Mouse (Mus musculus): Measurements from ENCODE around the gene Slc6a9.

The Slc6a9 gene

DNA sequence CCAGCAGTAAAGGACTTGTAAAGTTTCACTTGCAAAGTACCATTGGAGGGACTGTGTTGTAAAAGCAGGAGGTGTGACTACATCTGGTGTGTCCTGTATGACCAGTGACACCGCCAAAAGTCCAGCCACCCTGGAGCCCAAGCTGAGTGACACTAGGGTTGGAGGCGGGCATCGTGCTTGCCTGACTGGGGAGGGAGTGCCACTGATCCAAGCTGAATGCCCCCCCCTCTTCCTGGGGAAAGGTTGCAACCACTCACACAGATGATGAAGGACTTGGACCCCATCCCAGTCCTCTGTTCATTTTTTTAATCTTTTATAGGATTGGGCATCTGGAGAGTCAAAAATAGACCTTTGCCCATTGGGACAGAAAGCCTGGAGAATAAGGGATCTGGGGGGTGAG, 7.3 kb downstream of the Slc6a9 start:
- no peak for DNase-seq

DNA sequence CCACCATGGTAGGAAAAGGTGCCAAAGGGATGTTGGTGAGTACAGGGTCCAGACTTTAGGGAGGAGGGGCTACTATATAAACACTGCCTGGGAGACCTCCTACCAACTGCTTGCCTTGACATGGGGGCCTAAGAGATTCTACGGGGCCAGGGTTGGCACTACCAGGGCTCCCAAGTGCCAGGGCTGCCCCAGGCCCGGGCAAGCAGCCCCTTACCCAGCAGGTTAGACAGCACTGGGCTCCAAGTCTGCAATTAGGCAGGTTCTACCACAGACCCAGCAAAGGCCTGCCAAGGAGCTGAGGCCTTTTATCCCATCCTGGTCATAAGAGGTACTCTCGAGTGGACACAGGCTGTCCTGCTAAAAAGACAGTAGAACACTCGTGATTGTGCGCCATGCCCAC, 8.8 kb downstream of the Slc6a9 start:
- DNase-seq, result no peak

DNA sequence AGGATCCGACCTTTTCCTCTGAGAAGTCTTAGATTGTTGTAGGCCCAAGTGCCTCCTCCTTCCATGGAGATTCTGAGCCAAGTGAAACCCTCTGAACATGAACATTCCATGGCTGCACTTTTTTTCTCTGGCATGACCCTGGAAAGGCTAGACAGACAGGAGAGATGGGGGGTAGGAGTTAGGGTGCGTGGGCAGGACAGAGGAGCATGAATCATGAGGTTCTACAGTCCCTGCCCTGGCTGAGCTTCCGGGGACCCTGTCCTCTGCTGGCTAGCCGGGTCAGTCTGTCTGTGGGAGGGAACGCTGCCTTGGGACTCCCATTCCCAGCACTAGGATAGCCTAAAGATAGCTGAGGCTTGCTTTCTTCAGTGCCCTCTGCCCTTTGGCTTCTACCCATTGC, 10.2 kb downstream of the Slc6a9 start:
- no peak for DNase-seq

DNA sequence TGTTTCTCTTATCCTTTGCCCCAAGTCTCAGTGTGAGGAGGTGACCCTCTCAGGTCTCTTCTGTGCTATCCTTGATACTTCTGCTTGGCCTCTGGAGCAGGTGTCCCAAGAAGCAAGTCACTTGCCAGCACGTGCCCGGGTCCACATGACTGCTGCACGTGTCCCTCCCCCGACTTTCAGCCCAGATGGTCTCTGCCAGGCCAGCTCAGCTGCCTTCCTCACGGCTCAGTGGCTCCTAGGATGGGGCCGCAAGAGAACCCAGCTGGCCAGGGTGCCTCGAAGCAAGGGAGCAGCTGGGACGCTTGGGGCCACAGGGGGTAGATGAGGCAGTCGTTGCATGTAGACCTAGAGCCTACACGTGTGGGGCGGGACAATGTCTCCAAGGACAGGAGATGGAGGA, 11.0 kb downstream of the Slc6a9 start:
- DNase-seq, result no peak

DNA sequence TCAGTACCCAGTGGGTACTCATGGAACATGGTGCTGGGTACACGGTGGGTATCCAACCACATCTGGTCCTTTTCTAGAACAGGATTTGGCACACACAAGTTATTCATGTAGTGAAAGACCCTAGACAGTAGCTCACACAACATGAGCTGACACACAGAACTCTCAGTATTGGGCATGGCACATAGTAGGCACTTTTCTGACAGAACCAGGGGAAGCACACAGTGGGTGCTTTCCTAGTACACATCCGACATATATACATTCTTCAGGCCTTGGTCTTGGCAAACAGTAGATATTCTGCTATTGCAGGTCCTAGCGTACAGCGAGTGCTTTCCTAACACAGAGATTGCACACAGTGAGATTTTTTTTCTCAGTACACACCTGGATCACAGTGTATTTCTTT, 12.0 kb downstream of the Slc6a9 start:
- DNase-seq, result no peak

DNA sequence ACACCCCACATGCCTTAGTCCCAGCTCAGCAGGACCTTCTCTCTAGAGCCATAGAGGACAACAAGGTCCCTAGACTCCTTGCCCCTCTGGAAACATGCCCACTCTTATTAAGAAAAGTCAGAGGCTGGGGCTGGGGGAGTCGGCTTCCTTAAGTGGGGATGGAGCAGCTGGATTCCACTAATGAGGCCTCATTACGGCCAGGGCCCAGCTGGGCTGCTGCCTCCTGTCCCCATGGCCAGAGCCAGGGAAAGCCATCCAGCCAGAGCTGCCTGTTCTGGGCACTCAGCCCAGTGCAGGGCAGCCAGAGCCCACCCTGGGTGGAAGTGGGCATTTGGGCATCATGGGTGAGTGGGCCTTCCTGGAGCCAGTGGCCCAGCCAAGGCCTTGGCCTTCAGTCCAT, 12.7 kb downstream of the Slc6a9 start:
- peak; percentile 43 for DNase-seq

DNA sequence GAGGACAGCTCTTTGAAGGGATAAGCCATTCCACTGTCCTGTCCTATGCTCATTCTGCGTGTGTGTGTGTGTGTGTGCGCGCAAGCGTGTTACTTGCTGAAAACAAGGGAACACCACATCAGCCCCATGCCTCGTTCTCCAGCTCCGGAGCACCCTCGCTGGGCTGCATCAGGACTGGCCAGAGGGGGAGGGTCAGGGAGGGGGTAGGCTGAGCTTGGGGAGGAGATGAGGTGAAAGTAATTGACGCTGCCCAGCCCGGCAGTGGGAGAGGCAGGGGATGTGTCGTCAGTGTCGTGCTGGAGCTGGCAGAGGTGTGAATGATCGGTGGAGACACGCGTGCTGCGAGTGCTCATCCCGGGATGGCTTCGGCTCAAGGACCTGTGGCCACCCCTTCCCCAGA, 14.8 kb downstream of the Slc6a9 start:
- no peak for DNase-seq

DNA sequence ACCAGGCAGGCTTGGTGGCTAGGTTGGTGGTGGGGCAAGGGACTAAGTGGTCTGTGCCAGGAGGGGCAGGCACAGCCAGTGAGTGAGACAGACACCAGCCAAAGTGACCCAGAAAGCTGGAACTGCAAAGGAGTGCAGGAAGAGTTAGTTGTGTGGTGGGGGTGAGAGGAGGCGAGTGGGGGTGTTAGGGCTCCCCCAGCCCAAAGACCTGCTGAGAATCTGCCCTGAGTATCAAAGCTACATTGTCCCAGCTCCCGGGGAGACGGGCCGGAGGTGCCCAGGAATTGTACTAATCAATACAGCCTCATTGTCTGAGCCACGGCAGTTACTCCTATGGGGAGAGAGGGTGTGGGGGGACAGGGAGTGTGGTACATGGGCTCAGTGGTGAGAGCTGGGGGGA, 15.2 kb downstream of the Slc6a9 start:
- no peak for DNase-seq

DNA sequence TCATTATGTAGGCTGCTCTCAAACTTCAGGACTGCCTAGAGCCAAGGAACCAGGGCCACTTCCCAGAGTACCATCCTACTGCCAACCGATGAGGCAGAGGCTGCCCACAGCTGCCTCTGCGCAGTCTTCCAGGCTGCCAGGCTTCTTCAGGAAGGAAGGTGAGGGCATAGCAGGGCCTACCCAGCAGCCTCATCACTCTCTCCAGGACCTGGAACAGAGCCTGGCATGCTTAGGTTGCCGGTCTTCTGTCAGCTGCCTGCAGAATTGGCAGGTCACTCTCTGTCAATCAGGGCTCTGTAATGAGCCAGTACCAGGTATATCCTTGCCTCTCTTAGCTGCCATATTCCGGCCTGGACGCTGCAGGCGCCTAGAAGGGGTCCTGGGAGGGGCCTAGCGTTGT, 15.9 kb downstream of the Slc6a9 start:
- no peak for DNase-seq

DNA sequence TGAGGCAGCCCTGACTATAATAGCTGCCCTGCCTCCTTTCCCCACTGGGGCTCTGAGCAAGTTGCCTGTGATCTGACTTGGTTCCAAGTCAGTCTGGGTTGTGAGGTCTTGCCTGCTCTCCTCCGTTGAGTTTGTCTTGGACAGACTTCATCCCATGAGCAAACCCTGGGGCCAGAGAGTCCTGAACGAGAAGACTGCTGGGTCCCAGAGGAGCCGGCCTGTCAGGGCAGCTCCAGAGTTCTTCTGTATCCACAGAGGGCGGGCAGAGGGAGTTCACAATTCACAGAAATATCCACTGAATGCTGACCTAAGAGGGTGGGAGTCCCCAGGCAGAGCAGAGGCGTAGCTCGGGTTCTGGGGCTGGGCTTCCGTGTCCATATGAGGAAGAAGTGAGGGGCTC, 16.6 kb downstream of the Slc6a9 start:
- no peak for DNase-seq

DNA sequence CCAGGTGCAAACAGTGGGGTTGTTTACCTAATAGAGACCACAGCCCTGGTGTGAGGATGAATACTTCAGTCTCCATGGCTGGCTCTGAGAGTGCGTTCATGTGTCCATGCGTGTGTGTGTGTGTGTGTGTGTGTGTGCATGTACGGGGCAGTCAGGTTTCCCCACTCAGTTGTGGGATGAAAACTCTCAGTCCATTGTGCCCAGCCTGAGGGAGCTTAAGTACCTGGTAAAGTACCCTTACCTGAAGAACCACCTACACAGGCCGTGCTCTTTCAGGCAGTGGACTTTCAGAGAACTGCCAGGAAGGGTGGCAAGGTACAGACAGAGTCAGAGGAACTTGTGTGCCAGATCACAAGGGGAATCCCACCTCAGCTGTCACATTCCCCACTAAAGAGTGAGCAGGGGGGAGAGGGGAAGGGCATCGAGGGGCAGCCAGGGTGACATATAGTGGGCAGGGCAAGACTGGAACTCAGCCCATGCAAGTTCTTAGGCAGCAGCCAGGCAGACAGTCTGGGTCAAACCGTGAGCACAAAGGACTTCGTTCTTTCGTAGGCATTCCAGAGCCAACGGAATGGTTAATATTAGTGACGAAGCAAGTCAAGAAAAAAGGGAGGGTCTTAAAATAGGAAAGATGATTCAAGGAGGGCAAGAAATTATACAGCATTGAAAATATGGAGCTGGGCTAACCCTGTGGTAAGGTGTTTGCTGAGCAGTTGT, 18.0 kb downstream of the Slc6a9 start:
- no peak for DNase-seq

DNA sequence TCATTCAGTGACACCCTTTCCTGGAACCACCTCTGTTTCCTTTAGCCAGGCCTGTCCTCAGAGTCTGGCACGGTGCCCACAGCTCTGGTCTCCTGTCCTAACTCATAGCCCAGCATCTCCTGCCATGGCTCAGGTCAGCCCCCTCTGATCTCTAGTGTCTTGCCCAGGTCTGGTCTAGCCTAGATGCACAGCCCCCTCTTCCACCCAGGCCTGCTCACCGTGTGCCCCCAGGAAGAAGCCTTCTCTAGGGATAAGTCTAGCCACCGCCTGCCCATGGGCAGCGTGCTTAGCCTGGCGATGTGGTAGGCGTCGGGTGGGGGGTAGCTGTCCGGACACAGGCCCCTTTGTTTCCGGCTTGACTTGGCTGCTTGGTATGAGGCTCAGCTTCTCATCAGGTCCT, 20.8 kb downstream of the Slc6a9 start:
- peak; percentile 54 for DNase-seq

DNA sequence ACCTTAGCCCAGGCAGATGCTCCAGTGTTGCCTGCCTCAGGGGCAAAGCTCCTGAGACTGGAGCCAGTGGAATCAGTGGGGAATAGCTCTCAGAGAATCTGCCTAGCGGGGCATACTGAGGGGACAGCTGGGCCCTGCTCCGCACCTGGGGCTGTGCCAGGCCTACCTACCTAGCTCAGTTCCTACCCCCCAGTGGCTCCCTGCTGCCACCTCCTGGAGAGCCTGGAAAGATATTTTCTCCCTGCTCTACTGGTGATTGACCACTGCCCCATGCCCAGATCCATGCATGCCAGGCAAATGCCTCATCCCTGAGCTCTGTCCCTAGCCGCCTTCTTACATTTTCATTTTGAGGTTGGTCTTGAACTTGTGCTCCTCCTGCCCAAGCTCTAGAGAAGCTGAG, 24.5 kb downstream of the Slc6a9 start:
- peak; percentile 61 for DNase-seq

DNA sequence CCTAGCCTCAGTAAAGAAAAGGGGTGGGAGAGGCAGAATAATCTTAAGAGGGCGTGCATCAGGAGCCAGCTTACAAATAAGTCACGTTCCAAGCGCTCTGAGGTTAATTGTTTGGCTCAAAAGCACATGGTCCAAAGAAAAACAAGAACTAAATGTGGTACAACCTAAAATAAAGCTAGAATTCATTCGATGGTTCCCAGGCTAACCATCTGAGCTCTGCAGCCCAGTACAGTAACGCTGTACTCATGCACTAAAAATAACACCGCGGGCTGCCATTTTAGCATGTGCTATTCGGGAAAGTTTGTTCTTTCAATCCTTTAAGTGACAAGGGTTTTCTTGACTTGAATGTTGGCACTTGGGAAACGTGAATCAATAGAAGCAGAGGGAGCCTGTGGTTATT, 26.3 kb downstream of the Slc6a9 start:
- no peak for DNase-seq

DNA sequence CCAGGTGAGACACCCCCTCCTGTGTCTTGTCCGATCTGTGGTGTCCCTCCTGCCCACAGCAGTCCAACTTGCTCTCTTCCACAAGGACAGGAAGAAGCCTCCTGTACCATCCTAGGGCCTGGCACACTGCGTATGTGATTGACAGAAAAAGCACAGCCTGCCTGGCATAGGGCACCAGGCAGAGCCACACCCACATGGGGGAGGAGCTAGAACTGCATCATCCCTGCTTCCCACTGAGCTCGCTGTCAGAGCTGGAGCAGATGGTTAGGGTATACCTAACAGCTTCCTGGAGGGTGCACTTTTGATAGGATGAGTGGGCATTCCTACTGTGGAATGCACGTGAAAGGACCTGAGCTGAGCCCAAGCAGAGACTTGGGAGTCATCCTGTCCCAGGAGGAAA, 28.5 kb downstream of the Slc6a9 start:
- peak; percentile 72 for DNase-seq

DNA sequence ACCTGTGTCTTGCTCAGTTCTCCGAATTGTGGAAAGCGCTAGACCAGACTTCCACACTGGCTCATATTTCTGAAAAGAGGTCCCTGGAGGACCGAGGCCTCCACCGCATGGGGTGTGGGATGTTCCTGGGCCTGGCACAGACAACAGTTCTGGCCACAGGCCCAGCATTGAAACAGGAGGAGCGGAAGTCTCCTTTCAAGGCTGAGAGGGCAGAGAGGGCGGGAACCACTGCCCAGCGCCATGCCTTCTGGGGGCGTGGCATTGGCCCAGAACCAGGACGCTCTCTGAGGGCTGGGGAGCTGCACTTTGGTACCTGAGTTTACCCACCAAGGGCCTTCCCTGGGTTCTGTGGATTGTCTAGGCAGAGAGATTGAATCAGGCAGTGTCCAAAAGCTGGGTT, 31.8 kb downstream of the Slc6a9 start:
- DNase-seq, result no peak

DNA sequence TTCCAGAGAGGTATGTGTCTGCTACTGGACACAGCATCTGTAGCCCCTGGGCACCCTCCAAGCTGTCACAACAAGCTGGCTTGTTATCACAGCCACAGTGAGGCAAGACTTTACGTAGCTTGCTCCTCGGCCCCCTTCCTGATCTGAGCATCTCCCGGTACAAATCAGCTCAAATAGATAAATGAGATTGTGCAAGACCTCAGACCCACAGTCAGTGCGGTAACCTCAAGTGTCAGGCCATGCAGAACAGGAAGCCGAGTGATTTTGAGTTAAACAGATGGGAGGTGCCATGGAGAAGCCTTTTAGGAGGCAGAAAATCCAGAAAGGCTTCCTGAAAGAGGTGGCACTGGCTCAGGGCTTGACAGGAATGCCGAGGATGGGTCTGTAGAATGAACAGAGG, 32.7 kb downstream of the Slc6a9 start:
- DNase-seq, result no peak

DNA sequence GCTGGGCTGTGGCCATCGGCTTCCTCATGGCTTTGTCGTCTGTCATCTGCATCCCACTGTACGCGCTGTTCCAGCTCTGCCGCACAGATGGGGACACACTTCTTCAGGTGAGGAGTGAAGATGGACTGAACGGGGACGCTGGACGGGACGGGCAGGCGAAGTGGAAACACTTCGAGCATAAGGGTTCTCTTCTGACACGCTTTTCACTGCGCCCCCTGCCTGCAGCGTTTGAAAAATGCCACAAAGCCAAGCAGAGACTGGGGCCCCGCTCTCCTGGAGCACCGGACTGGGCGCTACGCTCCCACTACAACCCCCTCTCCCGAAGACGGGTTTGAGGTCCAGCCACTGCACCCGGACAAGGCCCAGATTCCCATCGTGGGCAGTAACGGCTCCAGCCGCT, 33.5 kb downstream of the Slc6a9 start:
- no peak for DNase-seq

DNA sequence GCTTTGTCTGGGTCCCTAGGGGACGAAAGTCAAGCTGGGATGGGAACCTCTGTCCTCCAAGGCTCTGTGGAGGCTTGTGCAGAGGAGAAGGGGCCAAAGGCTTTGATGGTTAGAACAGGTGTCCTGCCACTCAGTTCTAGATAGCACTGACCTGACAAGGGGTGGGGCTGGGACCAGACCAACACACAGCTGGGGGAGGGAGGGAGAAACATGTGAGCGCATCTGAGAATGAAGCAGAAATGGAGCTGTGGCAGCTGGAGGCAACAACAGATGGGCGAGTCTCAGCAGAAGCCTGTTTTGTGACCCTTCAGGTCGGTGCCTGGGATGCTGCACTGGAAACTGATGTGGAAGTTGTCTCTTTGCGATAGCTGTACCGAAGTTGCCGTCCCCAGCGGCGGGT, 35.0 kb downstream of the Slc6a9 start:
- DNase-seq, result no peak

DNA sequence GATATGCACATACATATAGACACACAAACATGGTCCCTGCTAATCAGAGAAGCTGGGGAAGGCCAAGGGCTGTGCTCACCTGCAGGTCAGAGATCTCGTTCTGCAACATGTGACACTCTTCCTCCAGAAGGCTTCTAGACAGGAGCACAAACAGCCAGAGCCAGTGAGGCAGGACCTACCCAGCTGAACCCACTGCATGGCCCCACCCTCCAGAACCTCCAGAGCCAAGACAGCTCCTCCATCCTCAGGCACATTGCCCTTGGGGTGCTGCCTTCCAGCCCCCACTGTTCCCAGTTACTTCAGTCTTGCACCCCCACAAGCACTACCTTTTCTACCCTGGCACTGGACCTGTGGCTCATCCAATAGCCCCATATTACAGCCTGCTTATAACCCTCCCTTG, 36.1 kb downstream of the Slc6a9 start:
- no peak for DNase-seq

DNA sequence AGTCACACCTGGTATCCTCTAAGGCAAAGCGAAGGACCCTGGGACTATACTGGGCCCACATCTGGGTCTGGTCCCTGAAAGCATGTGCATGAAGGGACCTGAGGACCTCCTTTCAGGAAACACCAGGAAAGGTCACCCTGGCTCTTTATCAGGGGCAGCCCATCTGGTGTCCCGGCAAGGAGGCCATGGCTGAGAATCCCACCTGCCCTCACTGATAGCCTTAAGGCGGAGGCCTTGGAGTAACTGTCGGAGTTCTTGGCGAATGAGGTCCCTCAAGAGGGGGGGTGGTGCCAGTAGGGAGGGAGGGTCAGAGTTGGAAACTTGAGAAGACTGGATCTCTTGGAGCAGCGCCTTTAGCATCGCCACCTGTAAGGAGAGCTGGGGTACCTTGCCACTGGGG, 37.5 kb downstream of the Slc6a9 start:
- no peak for DNase-seq

DNA sequence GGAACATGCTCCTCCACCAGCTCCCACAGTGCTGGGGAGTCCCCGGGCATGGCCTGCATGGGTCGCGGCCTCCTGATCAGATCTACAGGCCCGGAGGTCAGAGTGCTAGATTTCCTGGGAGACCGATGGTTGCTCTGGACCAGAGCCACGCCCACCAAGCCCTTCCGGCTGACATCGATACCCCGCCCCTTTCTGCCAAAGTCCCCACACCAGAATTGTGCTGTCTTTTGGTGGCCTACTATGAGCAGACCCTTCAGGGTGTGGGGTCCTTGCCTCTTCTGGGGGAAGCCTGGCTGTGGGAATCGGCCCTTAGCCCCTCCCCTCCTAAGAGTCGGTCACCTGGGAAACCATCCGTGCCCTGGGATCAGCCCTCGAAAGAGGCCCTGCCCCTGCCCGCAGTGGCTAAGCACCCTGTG, 38.2 kb downstream of the Slc6a9 start, which contains the start of gene Ccdc24:
Gene Ccdc24, minus strand, starts transcription at position 87 of the 416 bp plus-strand sequence.
- no peak for DNase-seq

DNA sequence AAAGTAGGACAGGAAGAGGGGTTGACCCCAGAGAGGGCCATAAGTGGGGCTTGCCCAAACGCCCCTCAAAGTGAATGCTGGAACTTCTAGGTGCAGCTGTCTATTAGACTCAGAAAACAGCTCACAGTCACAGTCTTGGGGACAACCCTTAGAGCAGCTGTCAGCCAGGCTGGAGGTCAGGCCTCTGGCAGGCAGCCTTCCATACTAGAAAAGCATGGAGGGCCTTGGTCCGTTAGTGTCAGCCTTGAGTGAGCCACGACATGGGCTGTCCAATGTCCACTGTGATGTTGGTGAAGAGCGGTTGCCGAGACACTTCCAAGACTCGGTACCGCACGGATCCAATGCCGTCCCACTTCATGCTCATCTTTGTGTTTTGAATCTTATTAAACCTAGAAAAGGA, 39.3 kb downstream of the Slc6a9 start:
- DNase-seq, result no peak

DNA sequence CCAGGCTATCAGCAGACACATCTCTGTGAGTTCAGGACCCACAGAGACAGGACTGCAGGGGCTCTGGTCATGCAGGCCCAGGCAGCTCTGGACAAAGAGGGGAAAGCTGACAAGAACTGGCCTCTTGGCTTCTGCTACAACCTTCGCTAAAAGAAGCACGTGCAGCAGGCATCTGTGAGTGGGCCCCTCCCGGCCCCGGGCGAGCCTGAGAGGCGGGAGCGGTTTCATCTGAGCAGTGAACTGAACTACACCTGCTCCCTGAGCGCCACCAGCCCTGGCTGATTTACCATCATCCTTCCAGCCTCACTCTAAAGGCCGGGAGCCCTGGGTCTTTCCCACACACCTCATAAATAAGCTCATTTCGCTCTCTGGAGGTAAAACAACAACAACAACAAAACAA, 44.0 kb downstream of the Slc6a9 start:
- no peak for DNase-seq

DNA sequence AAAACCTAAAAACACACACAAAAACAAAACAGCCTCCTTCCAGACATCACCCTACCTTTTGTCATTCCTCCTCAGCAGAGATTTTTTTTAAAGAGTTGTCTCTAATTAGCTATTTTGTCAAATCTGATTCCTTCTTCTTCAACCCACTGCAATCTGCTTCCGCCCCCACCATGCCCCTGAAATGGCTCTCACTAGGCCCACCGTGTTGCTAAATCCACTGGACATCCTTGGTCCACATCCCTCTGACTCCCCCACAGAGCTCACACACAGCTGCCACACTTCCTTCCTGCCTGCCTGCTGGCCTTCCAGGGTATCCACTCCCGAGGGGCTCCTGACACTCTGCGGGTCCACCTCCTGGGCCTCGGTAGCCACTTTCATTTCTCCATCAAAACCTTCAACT, 44.4 kb downstream of the Slc6a9 start:
- DNase-seq, result peak; percentile 44

All from right cerebral cortex, adult 18-20 months (tissue).